Mouse (Mus musculus): ENCODE measurements around the gene Dars. TPM values are rescaled to one million over a fixed set of nuclear protein-coding genes. Genes with fewer than 3 reads are reported as not detected.
A peak's percentile ranks its signal among the peaks of the same experiment; 100 is the strongest.
"Not testable (repeated sequence)": the region's sequence is repeated elsewhere in the genome, so short reads cannot be mapped to it uniquely, and the experiment has no call there.

The Dars gene
- total RNA-seq, 2 experiments from 2014 or later, result 53.1 to 56.4 TPM

GRCm38 (mm10) chr1:128358916-128359553 is 58.1 kb downstream of the Dars start:
- DNase-seq, result peak in 1 of 2 experiments; percentile 10
- intact Hi-C loops (cut with DNase I), result no loop called here

GRCm38 (mm10) chr1:128358276-128358675 is 58.9 kb downstream of the Dars start:
- no peak for DNase-seq
- intact Hi-C loops (cut with DNase I), result no loop called here

- DNase-seq, result no peak
- intact Hi-C loops (cut with DNase I), result no loop called here
These were observed 59.7 kb downstream of the Dars start for GRCm38 (mm10) chr1:128357452-128357851.

- intact Hi-C loops (cut with DNase I), result no loop called here
- DNase-seq, result no peak
These were observed 64.1 kb downstream of the Dars start for GRCm38 (mm10) chr1:128353092-128353491.

GRCm38 (mm10) chr1:128344232-128344631 is 72.9 kb downstream of the Dars start:
- intact Hi-C loops (cut with DNase I), result no loop called here
- DNase-seq, result no peak

- intact Hi-C loops (cut with DNase I), result no loop called here
- DNase-seq, result no peak
These were observed 79.4 kb downstream of the Dars start for GRCm38 (mm10) chr1:128337708-128338320.

GRCm38 (mm10) chr1:128330313-128330712 is 86.9 kb downstream of the Dars start:
- DNase-seq, result no peak
- intact Hi-C loops (cut with DNase I), result no loop called here

- DNase-seq, result no peak
- intact Hi-C loops (cut with DNase I), result no loop called here
These were observed 89.0 kb downstream of the Dars start, which contains the start of gene Lct for GRCm38 (mm10) chr1:128328218-128328617. Gene Lct, minus strand, starts transcription at chr1:128328318.

- DNase-seq, result no peak
- intact Hi-C loops (cut with DNase I), result no loop called here
These were observed 90.0 kb downstream of the Dars start for GRCm38 (mm10) chr1:128327165-128327564.

- no peak for DNase-seq
- intact Hi-C loops (cut with DNase I), result no loop called here
These were observed 92.4 kb downstream of the Dars start for GRCm38 (mm10) chr1:128324776-128325175.

GRCm38 (mm10) chr1:128323026-128323643 is 94.0 kb downstream of the Dars start:
- intact Hi-C loops (cut with DNase I), result no loop called here
- no peak for DNase-seq

GRCm38 (mm10) chr1:128319266-128319665 is 97.9 kb downstream of the Dars start:
- DNase-seq; intact Hi-C loops (cut with DNase I): not testable (repeated sequence)

GRCm38 (mm10) chr1:128314665-128315064 is 102.5 kb downstream of the Dars start:
- no peak for DNase-seq
- intact Hi-C loops (cut with DNase I), result no loop called here

Other genes with a start within 250 kb of the Dars start
- gene Ubxn4, start 173.4 kb downstream of the Dars start, total RNA-seq (2021), result 10 to 100 TPM; 37.8 to 41.5 TPM
- under 1 TPM in 1 of 2 experiments, not detected in 1; 0.05 TPM for gene Lct, start 89.0 kb downstream of the Dars start, total RNA-seq (2021)
- gene Mcm6, start 57.7 kb downstream of the Dars start, total RNA-seq (2021), result 10 to 100 TPM in 1 of 2 experiments, 1 to 10 TPM in 1; 9.3 to 14.8 TPM
- gene Cxcr4, start 174.9 kb upstream of the Dars start, total RNA-seq (2021), result 10 to 100 TPM; 11.2 to 19.1 TPM

Data from heart, postnatal 14 days (tissue).